Mouse (Mus musculus) heart, postnatal 0 days (tissue): ENCODE measurements around the gene Caskin2.

Source experiments
- CTCF ChIP-seq: IDR thresholded peaks from 2 replicates; pipeline ENCODE4 v1.5.1; 2016; ENCODE audit warnings: antibody characterized with exemption, control low read depth, low read depth
- EP300 ChIP-seq: IDR thresholded peaks from 2 replicates; pipeline ENCODE4 v1.6.1; 2016; ENCODE audit warnings: antibody characterized with exemption, low read depth

GRCm38 (mm10) chr11:115814605-115815450 lies 1.4 kb upstream of the Caskin2 start, which contains the start of gene Tsen54:
- no peak for TF ChIP-seq CTCF
- no peak for TF ChIP-seq EP300
